Mouse (Mus musculus) liver, postnatal 0 days (tissue): ENCODE measurements at regions not wholly inside any gene's neighbourhood (a gene's known extent, or its start where the extent isn't known, plus 50 kb on each side); places are given as distances from the start of the nearest gene placed in this dataset.

Experiments
- ATAC-seq: fragments of 200-750 bp; cut with Nextera tagmentation; 2 replicates; pipeline ENCODE4 v1.8.0; 2017; ENCODE audit warnings: mild to moderate bottlenecking, moderate library complexity
- DNase-seq: peaks from one replicate; pipeline ENCODE4 v3.0.0-alpha.2; 2016
- H3K27ac ChIP-seq: fragments of 300-500 bp; sonication (generic); 2 replicates; pipeline ENCODE4 v1.5.1; 2014; ENCODE audit warnings: antibody characterized with exemption, moderate library complexity, mild to moderate bottlenecking, low read depth
- H3K27me3 ChIP-seq: fragments of 300-500 bp; sonication (generic); 2 replicates; pipeline ENCODE4 v1.6.1; 2014; ENCODE audit warnings: low read length, control low read depth, mixed read lengths; ENCODE audit not compliant: insufficient read depth
- H3K36me3 ChIP-seq: fragments of 300-500 bp; sonication (generic); replicated peaks from 2 replicates; pipeline ENCODE4 v1.6.1; 2014; ENCODE audit warnings: mild to moderate bottlenecking, control low read depth, low read length, moderate library complexity, mixed read lengths; ENCODE audit not compliant: insufficient read depth
- H3K4me1 ChIP-seq: fragments of 300-500 bp; sonication (generic); 2 replicates; pipeline ENCODE4 v1.6.1; 2014; ENCODE audit warnings: antibody characterized with exemption, mild to moderate bottlenecking, control low read depth; ENCODE audit not compliant: insufficient read depth
- H3K4me2 ChIP-seq: fragments of 300-500 bp; sonication (generic); 2 replicates; pipeline ENCODE4 v1.6.1; 2014; ENCODE audit warnings: low read depth, mild to moderate bottlenecking, low read length, moderate library complexity, mixed read lengths
- H3K4me3 ChIP-seq: fragments of 300-500 bp; sonication (generic); 2 replicates; pipeline ENCODE4 v1.5.1; 2014; ENCODE audit warnings: low read depth, low read length
- H3K9ac ChIP-seq: fragments of 300-500 bp; sonication (generic); replicated peaks from 2 replicates; pipeline ENCODE4 v1.6.1; 2014; ENCODE audit warnings: mild to moderate bottlenecking, moderate library complexity
- H3K9me3 ChIP-seq: fragments of 300-500 bp; sonication (generic); 2 replicates; pipeline ENCODE4 v1.6.1; 2016; ENCODE audit warnings: mild to moderate bottlenecking, control low read depth, low read length, mixed read lengths
- CTCF ChIP-seq: sonication (generic); IDR thresholded peaks from 2 replicates; pipeline ENCODE4 v1.5.1; 2016; ENCODE audit warnings: antibody characterized with exemption, low read depth
- EP300 ChIP-seq: IDR thresholded peaks from 2 replicates; pipeline ENCODE4 v1.6.1; 2016; ENCODE audit warnings: antibody characterized with exemption, low read depth, mild to moderate bottlenecking
- WGBS: fragments of 180-500 bp; shearing (Covaris S2); extraction: QIAGEN DNeasy Blood & Tissue Kit; methylation state at CpG from one replicate; pipeline ENCODE4 v1.1.7; 2014; ENCODE audit not compliant: insufficient replicate concordance; 5-methylcytosine and 5-hydroxymethylcytosine counted together

GRCm38 (mm10) chr1:39089875-39090274 is 103.7 kb upstream of the Npas2 start:
- Histone ChIP-seq H3K4me2 (no peak overlapping the region), H3K4me3 (no peak overlapping the region), H3K36me3 (no peaks in the 10 kb centered on the region), H3K27ac (no peak overlapping the region), H3K9me3 (peaks cover 4% of the 10 kb centered on the region; the same call in 1 of the 2 replicates), H3K9ac (no peak overlapping the region), H3K4me1 (peaks cover 5% of the 10 kb centered on the region), H3K27me3 (no peaks in the 10 kb centered on the region)
- WGBS = 31% methylated on average over 9 of the region's 9 CpGs
- TF ChIP-seq EP300 (no peak), CTCF (no peak)
- DNase-seq (no peak), ATAC-seq (peak; percentile 54)

GRCm38 (mm10) chr1:39091121-39091520 is 102.4 kb upstream of the Npas2 start:
- Histone ChIP-seq H3K4me3 (no peak overlapping the region), H3K9me3 (no peaks in the 10 kb centered on the region), H3K27ac (no peak overlapping the region), H3K27me3 (no peaks in the 10 kb centered on the region), H3K36me3 (no peaks in the 10 kb centered on the region), H3K4me1 (peaks cover 3% of the 10 kb centered on the region), H3K4me2 (no peak overlapping the region), H3K9ac (no peak overlapping the region)
- WGBS = 79% methylated on average over 8 of the region's 8 CpGs
- DNase-seq (no peak), ATAC-seq (no peak)
- TF ChIP-seq EP300 = no peak
- TF ChIP-seq CTCF = no peak

DNA sequence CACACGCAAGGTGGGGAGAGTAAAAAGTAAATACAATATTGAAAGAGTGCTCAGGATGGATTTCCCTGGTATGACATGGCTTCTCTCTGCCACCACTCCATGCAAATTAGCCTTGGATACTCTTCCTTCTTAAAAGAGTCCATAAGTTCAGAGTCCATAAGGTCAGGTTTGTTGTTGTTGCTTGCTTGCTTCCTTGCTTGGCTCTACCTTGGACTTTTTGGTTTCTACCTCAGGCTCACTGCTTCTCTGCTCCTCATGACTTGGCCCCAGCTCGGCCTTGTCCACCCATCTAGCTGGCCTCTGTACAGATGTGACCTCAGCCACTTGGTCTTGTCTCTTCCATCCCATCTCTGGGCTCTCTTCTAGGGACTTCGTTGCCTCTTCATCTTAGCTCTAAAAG is 101.9 kb upstream of the Npas2 start:
- Histone ChIP-seq H3K9ac (no peak overlapping the region), H3K4me3 (no peak overlapping the region), H3K4me2 (no peak overlapping the region), H3K27me3 (no peaks in the 10 kb centered on the region), H3K27ac (no peak overlapping the region), H3K36me3 (no peaks in the 10 kb centered on the region), H3K9me3 (no peaks in the 10 kb centered on the region), H3K4me1 (peaks cover 3% of the 10 kb centered on the region; the same call in 1 of the 2 replicates)
- DNase-seq (no peak), ATAC-seq (no peak)
- TF ChIP-seq EP300 (no peak), CTCF (no peak)
- 71% methylated on average over 3 of the region's 3 CpGs for WGBS

GRCm38 (mm10) chr1:39093291-39093690 is 100.2 kb upstream of the Npas2 start:
- peaks cover 3% of the 10 kb centered on the region; the same call in 1 of the 2 replicates for H3K4me1 ChIP-seq
- 74% methylated on average over 4 of the region's 4 CpGs for WGBS
- DNase-seq (no peak), ATAC-seq (no peak)
- H3K9ac ChIP-seq = no peak overlapping the region
- no peak overlapping the region for H3K4me3 ChIP-seq
- H3K36me3 ChIP-seq = no peaks in the 10 kb centered on the region
- TF ChIP-seq CTCF = no peak
- TF ChIP-seq EP300 = no peak
- H3K9me3 ChIP-seq = no peaks in the 10 kb centered on the region
- H3K27me3 ChIP-seq = no peaks in the 10 kb centered on the region
- H3K4me2 ChIP-seq = no peak overlapping the region
- H3K27ac ChIP-seq = no peak overlapping the region

GRCm38 (mm10) chr1:39094001-39094400 is 99.5 kb upstream of the Npas2 start:
- Histone ChIP-seq H3K4me3 (no peak overlapping the region), H3K27ac (no peak overlapping the region), H3K4me2 (no peak overlapping the region), H3K9ac (no peak overlapping the region), H3K27me3 (no peaks in the 10 kb centered on the region), H3K9me3 (no peaks in the 10 kb centered on the region), H3K4me1 (peaks cover 3% of the 10 kb centered on the region; the same call in 1 of the 2 replicates), H3K36me3 (no peaks in the 10 kb centered on the region)
- DNase-seq (no peak), ATAC-seq (no peak)
- WGBS = 76% methylated on average over 8 of the region's 8 CpGs
- no peak for TF ChIP-seq CTCF
- TF ChIP-seq EP300 = no peak

DNA sequence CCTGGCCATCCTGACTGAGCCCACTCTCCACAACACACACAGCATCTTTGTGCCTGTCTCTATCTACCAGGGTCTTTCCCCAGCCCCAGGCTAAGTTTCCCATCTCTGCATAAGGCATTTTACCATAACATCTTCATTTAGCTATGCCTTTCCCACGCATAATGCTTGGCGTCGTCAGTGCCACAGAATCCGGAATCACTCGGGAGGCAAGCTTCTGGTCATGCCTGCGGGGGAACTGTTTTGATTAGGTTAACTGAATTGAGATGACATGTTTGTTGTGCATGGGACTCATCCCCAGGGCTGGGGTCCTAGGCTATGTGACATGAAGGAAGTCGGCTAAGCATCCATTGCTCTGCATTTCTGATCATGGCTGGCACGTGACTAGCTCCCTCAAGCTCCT is 97.6 kb upstream of the Npas2 start:
- H3K9ac ChIP-seq = no peak overlapping the region
- TF ChIP-seq CTCF = no peak
- TF ChIP-seq EP300 = no peak
- no peaks in the 10 kb centered on the region for H3K9me3 ChIP-seq
- 86% methylated on average over 8 of the region's 8 CpGs for WGBS
- DNase-seq (no peak), ATAC-seq (no peak)
- H3K27ac ChIP-seq = no peak overlapping the region
- no peaks in the 10 kb centered on the region for H3K27me3 ChIP-seq
- H3K4me3 ChIP-seq = no peak overlapping the region
- H3K4me2 ChIP-seq = no peak overlapping the region
- no peaks in the 10 kb centered on the region for H3K36me3 ChIP-seq
- no peaks in the 10 kb centered on the region for H3K4me1 ChIP-seq

GRCm38 (mm10) chr1:39096726-39097125 is 96.8 kb upstream of the Npas2 start:
- 66% methylated on average over 3 of the region's 3 CpGs for WGBS
- Histone ChIP-seq H3K4me1 (no peaks in the 10 kb centered on the region), H3K9me3 (no peaks in the 10 kb centered on the region), H3K4me2 (no peak overlapping the region), H3K36me3 (no peaks in the 10 kb centered on the region), H3K27me3 (no peaks in the 10 kb centered on the region), H3K9ac (no peak overlapping the region), H3K4me3 (no peak overlapping the region), H3K27ac (no peak overlapping the region)
- ATAC-seq (no peak), DNase-seq (no peak)
- TF ChIP-seq EP300 = no peak
- no peak for TF ChIP-seq CTCF
